Mouse (Mus musculus): ENCODE measurements around the gene RPS10-NUDT3. TPM values are rescaled to one million over a fixed set of nuclear protein-coding genes. Genes with fewer than 3 reads are reported as not detected.

The RPS10-NUDT3 gene
- polyA plus RNA-seq, 1 experiment from 2014 or later = not detected

DNA sequence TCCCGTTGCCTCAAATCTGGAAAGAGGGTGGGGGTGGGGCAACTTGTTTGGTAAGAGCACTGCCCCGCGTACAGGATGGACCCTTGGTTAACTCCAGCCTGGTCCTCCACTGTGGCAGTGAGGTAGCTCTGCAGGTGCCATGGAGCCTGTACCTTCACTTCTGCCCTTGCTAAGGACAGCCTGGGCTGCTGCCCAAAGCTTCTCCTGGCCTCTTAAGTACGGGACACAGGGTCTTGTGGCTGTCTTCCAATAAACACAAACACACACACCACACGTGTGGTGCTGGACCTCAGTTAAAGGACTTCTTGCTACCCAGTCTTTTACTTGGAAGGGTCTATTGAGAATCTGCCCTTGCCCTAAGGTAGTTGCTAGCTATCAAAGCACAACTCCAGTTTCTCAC, 76.2 kb downstream of the RPS10-NUDT3 start:
- Histone ChIP-seq H3K4me1 (replicated peaks) (peaks cover 53% of the 10 kb centered on the region), H3K36me3 (peaks cover 14% of the 10 kb centered on the region), H3K9ac (peak overlapping the region; percentile 23; the same call in 1 of the 2 replicates), H3K4me3 (peak overlapping the region; percentile 4; the same call in 1 of the 2 replicates), H3K27ac (ENCODE audit: poor library complexity, severe bottlenecking) (no peak overlapping the region), H3K27me3 (replicated peaks) (no peaks in the 10 kb centered on the region), H3K9me3 (replicated peaks) (no peaks in the 10 kb centered on the region), H3K4me2 (peak overlapping the region; percentile 96)
- ATAC-seq (ENCODE audit: insufficient number of reproducible peaks, low FRiP score) = no peak
- WGBS = 11% methylated on average over 5 of the region's 5 CpGs

DNA sequence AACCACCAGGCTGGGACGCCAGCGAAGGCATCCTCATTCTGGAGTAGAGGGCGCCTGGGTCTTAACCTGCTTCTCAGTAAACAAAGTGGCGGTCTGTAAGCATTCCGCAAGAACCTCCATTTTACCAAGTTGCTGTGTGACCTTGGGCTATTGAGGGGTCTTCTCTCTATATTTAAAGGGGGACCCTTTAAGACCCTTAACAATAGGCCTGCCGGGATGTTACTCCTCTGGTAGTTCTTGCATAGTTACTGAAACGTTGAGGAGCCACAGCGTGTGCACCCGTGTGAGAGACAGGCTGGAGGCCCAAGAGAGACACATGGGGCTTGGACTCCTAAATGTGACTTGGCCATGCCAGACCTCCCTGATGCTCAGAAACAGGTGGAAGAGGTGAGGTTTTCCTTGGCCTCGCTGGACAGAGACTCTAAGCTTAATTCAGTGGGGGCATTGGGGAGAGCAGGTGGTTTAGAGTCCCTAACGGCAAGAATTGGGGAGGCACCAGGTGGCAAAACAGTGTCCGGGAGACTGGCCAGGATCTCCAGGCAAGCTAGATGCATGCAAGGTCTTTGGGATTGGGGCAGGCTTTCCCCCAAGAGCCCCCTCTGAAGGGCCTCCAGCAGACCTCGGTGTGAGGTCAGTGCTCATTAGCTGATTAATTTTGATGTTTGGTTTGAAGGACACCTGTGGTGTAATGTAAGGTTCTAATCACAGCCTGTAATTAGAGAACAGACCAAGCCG, 76.9 kb downstream of the RPS10-NUDT3 start:
- peak overlapping the region; percentile 96 for H3K4me2 ChIP-seq
- H3K9ac ChIP-seq = peak overlapping the region; percentile 92
- peaks cover 14% of the 10 kb centered on the region for H3K36me3 ChIP-seq
- peak overlapping the region; percentile 78 for H3K4me3 ChIP-seq
- H3K27ac ChIP-seq (ENCODE audit: poor library complexity, severe bottlenecking) = peak overlapping the region; percentile 98
- no peaks in the 10 kb centered on the region for H3K9me3 ChIP-seq (replicated peaks)
- peaks cover 54% of the 10 kb centered on the region for H3K4me1 ChIP-seq (replicated peaks)
- WGBS = 8% methylated on average over 14 of the region's 14 CpGs
- no peaks in the 10 kb centered on the region for H3K27me3 ChIP-seq (replicated peaks)
- no peak for ATAC-seq (ENCODE audit: insufficient number of reproducible peaks, low FRiP score)

DNA sequence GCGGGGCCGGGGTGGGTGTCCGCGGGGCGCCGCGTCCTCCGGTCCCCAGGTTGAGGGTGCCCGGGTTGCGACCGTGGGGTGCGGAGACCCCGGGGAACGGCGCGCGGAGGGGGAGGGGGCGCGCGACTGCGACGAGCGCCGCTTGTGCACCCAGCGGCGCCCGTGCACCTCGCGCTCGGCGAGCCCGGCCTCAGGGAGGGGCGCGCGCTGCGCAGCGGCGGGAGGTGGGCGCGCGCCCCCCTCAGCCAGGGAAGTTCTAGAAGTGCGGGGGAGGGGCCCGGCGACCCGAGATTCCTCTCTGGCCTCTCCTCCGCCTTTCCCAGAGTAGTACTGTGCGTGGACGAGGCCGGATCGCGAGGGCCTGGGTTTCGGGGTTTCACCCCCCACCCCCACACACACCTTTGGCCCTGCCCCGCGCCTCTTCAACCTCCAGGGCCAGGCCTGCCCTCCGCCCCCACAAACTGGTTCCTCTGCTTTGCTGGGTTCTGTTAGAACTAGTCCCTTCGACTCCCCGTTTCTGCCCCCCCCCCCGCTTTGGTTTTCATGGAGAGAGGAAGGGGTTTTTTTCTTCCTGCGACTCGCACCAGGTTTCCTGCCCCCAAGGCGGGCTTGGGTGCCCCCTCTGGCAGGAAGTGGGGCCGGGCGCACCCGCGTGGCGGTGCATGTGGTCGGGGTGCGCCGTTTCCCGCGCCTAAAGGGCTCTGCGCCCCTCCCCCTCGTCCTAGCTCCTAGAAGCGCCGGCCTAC, 77.7 kb downstream of the RPS10-NUDT3 start:
- Histone ChIP-seq H3K9ac (peak overlapping the region; percentile 92), H3K9me3 (replicated peaks) (no peaks in the 10 kb centered on the region), H3K4me1 (replicated peaks) (peaks cover 54% of the 10 kb centered on the region), H3K36me3 (peaks cover 14% of the 10 kb centered on the region), H3K27ac (ENCODE audit: poor library complexity, severe bottlenecking) (peak overlapping the region; percentile 98), H3K4me3 (peak overlapping the region; percentile 78), H3K4me2 (peak overlapping the region; percentile 96), H3K27me3 (replicated peaks) (no peaks in the 10 kb centered on the region)
- peak; percentile 29; the same call in 1 of the 2 replicates for ATAC-seq (ENCODE audit: insufficient number of reproducible peaks, low FRiP score)
- WGBS = under 1% methylated on average over 70 of the region's 75 CpGs

DNA sequence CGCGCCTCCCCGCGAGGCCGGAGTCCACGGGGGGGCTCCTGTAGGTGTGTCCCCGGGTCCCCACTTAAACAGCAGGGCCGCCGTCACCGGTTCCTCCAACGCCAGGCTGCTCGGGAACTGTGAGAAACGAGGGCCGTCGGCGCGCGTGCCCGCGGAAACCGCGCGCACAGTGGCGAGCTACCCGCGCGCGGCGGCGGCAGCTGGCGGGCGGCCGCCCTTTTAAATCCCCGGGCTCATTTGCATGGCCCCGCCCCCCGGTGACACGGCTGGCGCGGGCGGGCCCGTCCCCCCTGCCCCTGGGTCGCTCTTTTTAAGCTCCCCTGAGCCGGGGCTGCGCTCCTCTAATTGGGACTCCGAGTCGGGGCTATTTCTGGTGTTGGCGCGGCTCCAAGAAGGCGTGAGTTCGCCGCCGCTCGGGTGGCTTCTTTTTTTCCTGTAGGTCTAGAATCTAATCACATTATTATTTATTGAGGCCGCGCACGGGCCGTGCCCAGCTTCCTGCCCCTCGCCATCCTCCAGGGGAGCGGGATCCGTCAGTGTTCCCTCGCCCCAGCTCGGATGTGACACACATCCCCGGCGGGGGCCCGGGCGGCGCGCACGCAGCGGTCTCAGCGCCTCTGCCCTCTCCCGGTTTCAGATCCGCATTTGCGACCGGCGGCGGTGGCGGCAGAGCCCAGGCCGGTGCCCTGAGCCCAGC, 78.6 kb downstream of the RPS10-NUDT3 start, which contains the start of gene Hmga1:
Hmga1 (plus strand) TSS at position 183 of the 697 bp plus-strand sequence.
- H3K9ac ChIP-seq = peak within 1 kb of the TSS; percentile 92
- under 1% methylated on average over 79 of the region's 79 CpGs for WGBS
- H3K4me3 ChIP-seq = peak within 1 kb of the TSS; percentile 78
- H3K4me2 ChIP-seq = peak within 1 kb of the TSS; percentile 96
- peaks cover 49% of the 10 kb centered on the region for H3K4me1 ChIP-seq (replicated peaks)
- ATAC-seq (ENCODE audit: insufficient number of reproducible peaks, low FRiP score) = peak; percentile 82
- H3K27me3 ChIP-seq (replicated peaks) = no peaks in the 10 kb centered on the region
- no peaks in the 10 kb centered on the region for H3K9me3 ChIP-seq (replicated peaks)
- peaks cover 11% of the 10 kb centered on the region for H3K36me3 ChIP-seq
- H3K27ac ChIP-seq (ENCODE audit: poor library complexity, severe bottlenecking) = peak within 1 kb of the TSS; percentile 98

DNA sequence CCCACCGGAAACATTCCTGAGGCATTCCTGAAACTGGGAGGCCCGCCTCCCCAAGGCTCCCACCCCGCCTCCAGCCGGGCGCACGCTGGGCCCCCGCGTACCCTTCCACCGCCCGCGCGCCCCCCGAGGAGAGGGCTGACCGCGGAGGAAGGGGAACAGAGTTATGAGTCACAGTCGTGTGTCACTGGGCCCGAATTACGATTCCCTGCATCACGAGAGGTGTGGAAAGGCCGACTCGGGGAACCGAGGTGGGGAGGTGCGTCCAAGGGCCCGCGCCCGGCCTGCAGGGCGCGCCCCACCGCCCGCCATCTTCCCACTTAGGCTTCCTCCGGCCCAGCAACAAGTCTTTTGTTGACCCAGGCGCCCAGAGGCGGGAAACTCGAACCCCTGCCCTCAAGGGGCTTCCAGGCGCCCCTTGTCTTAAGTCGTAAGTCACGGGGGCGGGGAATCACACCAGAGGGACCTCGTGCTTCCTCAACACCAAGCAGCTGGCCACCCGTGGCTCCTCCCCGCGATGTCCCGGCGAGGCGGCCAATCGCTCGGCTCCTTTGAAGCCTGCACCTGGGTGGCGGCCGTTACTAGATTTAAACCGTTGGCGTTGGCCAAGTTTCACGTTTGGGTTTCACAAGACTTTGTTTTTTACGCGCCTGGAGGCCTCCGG, 79.4 kb downstream of the RPS10-NUDT3 start:
- peak overlapping the region; percentile 78 for H3K4me3 ChIP-seq
- H3K9ac ChIP-seq = peak overlapping the region; percentile 81
- peak overlapping the region; percentile 96 for H3K4me2 ChIP-seq
- H3K27me3 ChIP-seq (replicated peaks) = no peaks in the 10 kb centered on the region
- ATAC-seq (ENCODE audit: insufficient number of reproducible peaks, low FRiP score) = peak; percentile 64
- WGBS = under 1% methylated on average over 50 of the region's 55 CpGs
- H3K4me1 ChIP-seq (replicated peaks) = peaks cover 43% of the 10 kb centered on the region
- H3K36me3 ChIP-seq = 0 out of 2 replicates have a peak, but pooled peaks cover 4% of the 10 kb centered on the region
- peak overlapping the region; percentile 95 for H3K27ac ChIP-seq (ENCODE audit: poor library complexity, severe bottlenecking)
- H3K9me3 ChIP-seq (replicated peaks) = no peaks in the 10 kb centered on the region

DNA sequence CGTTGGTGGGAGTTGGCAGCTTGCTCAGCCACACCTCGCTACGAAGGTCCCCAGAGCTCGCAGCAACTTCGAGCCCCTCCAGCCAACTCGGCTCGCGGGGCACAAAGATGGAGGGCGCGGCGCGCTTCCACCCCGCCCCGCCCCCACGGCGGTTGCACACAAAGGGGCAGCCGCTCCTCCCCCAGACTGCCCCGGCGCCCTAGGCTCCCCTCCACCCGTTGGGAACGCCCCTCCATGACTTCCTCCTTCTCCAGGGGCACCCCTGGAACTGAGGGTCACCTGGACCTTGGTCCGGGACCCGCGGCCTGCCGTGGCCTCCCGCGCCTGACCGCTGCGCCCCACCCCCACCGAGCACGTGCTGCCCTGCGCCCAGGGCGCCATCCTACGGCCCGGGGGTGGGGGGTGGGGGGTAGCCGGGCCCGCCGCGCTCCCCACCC, 79.9 kb downstream of the RPS10-NUDT3 start:
- Histone ChIP-seq H3K27ac (ENCODE audit: poor library complexity, severe bottlenecking) (peak overlapping the region; percentile 95), H3K4me3 (peak overlapping the region; percentile 78), H3K9ac (peak overlapping the region; percentile 81), H3K27me3 (replicated peaks) (no peaks in the 10 kb centered on the region), H3K4me2 (peak overlapping the region; percentile 96), H3K4me1 (replicated peaks) (peaks cover 43% of the 10 kb centered on the region), H3K9me3 (replicated peaks) (no peaks in the 10 kb centered on the region), H3K36me3 (no peaks in the 10 kb centered on the region)
- 2% methylated on average over 35 of the region's 39 CpGs for WGBS
- ATAC-seq (ENCODE audit: insufficient number of reproducible peaks, low FRiP score) = peak; percentile 56

DNA sequence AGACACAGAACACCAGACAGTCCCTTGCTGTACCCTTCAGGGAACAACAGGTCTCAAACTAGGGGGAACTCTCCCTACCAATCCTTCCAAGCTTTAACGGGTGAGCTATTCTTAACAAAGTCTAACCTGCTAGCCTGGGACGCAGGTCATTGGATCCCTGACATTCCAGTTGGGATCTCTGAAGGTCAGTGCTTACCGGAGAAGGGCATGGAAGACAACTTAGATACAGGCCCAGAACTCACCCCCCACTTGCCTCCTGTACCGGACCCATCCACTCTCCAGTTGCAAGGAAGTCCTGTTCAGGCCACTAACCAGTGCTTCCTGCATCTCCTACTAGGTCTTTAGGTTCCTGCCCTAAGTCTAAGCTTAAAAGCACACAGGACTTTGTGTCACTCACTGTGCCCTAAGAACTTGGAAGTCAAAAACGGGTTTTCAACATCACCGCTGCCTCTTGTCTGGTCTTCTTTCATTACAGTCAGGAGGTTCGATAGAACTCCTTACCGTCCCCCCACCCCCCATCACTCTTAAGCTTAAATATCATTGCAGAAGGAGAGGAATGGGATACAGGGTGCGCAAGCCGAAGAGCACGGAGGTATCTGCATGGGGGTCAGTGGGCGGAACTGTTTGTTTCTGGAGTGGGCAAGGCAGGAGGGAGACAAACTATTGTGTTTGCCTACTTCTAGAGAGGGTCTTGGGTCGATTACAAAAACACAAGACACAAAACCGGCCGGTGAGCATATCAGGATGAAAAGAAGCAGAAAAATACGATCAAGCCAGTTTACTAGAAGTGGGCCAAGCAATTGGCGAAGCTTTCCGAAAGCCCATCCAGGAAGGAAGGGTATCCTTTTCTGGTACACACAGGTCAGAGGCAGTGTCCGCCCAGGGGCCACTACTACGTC, 80.7 kb downstream of the RPS10-NUDT3 start:
- H3K4me3 ChIP-seq = peak overlapping the region; percentile 78
- H3K4me1 ChIP-seq (replicated peaks) = peaks cover 43% of the 10 kb centered on the region
- ATAC-seq (ENCODE audit: insufficient number of reproducible peaks, low FRiP score) = no peak
- peak overlapping the region; percentile 96 for H3K4me2 ChIP-seq
- no peaks in the 10 kb centered on the region for H3K27me3 ChIP-seq (replicated peaks)
- 41% methylated on average over 20 of the region's 20 CpGs for WGBS
- no peaks in the 10 kb centered on the region for H3K36me3 ChIP-seq
- peak overlapping the region; percentile 81 for H3K9ac ChIP-seq
- no peaks in the 10 kb centered on the region for H3K9me3 ChIP-seq (replicated peaks)
- H3K27ac ChIP-seq (ENCODE audit: poor library complexity, severe bottlenecking) = peak overlapping the region; percentile 95

DNA sequence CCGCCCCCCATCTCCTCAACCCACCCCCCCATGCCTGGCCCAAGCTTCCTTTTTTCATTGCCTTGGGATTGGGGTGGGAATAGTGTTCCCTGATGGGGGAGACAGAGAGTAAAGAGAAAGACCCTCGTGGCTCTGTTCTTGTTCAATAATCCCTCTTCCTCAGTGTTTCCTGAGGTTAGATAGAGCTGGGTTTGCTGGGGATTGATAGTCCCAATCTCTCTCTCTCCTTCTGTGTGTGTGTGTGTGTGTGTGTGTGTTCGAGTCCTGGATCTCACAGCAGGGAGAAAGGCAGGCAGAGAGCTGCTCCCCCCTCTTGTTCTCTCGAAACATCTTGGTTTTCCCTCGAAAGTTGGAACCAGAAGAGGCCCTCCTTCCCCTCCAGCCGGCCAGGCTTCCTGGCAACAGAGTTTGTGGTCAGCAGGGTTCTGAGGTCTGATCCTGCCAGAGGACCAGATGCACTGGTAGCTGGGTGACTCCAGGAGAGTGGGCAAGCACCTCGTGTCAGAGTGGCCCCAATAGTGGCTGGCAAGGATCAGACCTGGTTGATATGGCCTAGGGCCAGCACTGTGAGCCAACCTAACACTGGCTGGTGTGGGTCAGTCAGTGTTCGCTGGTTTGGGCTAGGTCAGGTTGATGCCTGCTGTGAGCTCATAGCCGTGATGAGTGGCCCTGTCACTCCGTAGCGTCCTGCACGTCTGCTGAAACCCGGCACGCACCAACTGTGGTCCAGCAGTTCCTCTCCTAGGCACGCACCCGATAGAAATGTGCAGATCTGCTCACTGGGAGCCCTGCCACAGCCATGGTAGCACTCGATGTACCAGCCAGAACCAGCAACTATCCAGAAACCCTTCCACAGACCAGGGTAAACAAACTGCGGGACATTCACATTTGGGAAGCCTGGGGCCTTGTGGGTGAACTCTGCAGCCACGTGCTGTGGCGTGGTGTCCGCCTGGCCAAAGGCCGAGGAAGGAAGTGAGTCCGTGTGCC, 82.5 kb downstream of the RPS10-NUDT3 start:
- Histone ChIP-seq H3K27ac (ENCODE audit: poor library complexity, severe bottlenecking) (no peak overlapping the region), H3K36me3 (no peaks in the 10 kb centered on the region), H3K4me1 (replicated peaks) (peaks cover 34% of the 10 kb centered on the region), H3K4me3 (no peak overlapping the region), H3K9me3 (replicated peaks) (no peaks in the 10 kb centered on the region), H3K4me2 (no peak overlapping the region), H3K9ac (no peak overlapping the region), H3K27me3 (replicated peaks) (no peaks in the 10 kb centered on the region)
- 76% methylated on average over 23 of the region's 23 CpGs for WGBS
- no peak for ATAC-seq (ENCODE audit: insufficient number of reproducible peaks, low FRiP score)

DNA sequence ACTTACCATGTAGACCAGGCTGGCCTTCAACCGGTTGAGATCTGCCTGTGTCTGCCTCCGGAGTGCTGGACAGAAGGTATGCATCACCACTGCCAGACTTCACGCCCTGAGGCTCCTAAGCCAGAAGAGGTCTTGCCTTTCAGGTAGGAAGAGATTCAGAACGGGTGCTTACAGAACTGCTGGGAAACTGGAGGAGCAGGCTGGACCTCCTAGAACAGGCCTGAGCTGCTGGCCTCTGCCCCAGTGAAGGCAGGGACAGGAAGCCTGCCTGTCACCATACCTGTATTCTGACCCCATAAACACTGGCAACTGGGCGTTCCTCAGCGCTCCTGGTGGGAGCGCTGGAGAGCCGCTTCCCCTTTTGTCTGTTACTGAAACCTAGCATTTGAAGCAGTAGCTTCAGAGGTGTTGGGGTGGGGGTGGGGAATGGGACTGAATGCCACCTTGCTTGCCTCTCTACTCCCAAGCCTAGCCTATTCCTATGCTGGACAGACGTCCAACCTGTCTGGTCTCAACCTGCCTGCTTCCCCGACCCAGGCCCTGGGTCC, 83.6 kb downstream of the RPS10-NUDT3 start:
- peaks cover 40% of the 10 kb centered on the region for H3K4me1 ChIP-seq (replicated peaks)
- H3K36me3 ChIP-seq = no peaks in the 10 kb centered on the region
- no peak for ATAC-seq (ENCODE audit: insufficient number of reproducible peaks, low FRiP score)
- H3K4me2 ChIP-seq = no peak overlapping the region
- H3K9me3 ChIP-seq (replicated peaks) = no peaks in the 10 kb centered on the region
- no peak overlapping the region for H3K4me3 ChIP-seq
- no peak overlapping the region for H3K9ac ChIP-seq
- no peak overlapping the region for H3K27ac ChIP-seq (ENCODE audit: poor library complexity, severe bottlenecking)
- H3K27me3 ChIP-seq (replicated peaks) = no peaks in the 10 kb centered on the region
- WGBS = 63% methylated on average over 10 of the region's 10 CpGs

All from heart, embryonic 12.5 days (tissue).